Mouse (Mus musculus): ENCODE results near the gene Mgll. TPM values are rescaled to one million over a fixed set of nuclear protein-coding genes. Genes with fewer than 3 reads are reported as not detected.

Mgll gene
- polyA plus RNA-seq, 1 experiment from 2014 or later, result 36.2 TPM

DNA sequence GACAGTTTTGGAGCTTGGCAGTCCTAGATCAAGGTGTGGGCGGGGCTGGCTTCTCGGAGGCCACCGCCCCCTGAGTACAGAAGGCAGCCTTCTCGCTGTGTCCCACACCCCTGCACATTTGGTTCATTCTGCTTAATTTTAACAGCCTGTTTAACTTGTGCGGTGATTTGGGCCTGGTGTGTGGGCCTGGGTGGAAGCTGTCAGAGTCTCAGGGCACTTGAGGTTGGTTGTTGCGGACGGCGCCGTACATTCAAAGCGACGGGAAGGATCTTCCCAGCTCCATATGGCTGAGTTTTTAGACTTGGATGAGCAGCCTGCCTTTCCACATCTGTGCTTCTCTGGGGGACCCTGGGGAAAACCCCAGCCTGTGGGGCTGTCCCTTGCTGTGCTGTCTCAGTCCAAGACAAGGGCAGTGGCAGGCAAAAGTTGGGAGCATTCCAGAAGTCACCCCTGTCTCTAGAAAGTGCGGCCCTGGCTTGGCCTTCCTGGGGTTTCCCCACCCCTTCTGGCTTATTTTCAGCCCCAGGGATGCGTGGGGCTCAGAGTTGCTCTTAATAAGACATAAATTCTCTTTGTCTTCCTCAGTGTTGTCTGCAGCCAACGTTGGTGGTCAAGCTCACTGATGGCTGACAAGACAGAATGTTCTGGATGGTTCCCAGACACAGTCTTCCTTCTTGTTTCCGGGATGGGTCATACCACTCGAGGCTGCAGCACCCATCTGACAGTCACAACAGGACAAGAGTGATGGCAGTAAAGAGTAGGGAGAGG is 12.7 kb downstream of the Mgll start:
- Histone ChIP-seq H3K9me3 (no peaks in the 10 kb centered on the region), H3K4me1 (peaks cover 7% of the 10 kb centered on the region; the same call in 1 of the 2 replicates), H3K4me3 (no peak overlapping the region), H3K4me2 (no peak overlapping the region), H3K27me3 (replicated peaks) (no peaks in the 10 kb centered on the region), H3K27ac (no peak overlapping the region), H3K9ac (no peak overlapping the region), H3K36me3 (replicated peaks) (no peaks in the 10 kb centered on the region)
- no peak for ATAC-seq (replicated peaks)
- WGBS, result 79% methylated on average over 16 of the region's 16 CpGs

DNA sequence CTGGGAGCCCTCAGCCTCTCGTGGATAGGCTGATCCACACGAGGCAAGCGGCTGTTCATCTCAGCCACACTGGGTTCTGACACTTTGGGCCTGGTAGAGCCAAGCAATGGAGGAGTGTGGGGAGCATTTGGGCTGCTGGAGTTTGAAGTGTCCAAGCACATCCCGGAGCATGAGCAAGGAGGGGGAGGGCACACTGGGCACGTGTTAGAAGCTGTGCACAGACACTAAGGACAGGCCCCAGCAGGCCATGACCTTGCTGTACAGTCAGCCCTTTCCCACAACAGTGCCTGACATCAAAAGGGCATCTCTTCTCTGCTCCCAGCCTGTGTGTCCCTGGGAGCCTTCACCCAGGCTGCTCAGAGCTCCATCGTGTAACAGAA is 13.3 kb downstream of the Mgll start:
- Histone ChIP-seq H3K36me3 (replicated peaks) (no peaks in the 10 kb centered on the region), H3K27ac (no peak overlapping the region), H3K4me3 (no peak overlapping the region), H3K9ac (no peak overlapping the region), H3K9me3 (no peaks in the 10 kb centered on the region), H3K4me2 (no peak overlapping the region), H3K4me1 (peaks cover 7% of the 10 kb centered on the region; the same call in 1 of the 2 replicates), H3K27me3 (replicated peaks) (no peaks in the 10 kb centered on the region)
- ATAC-seq (replicated peaks), result no peak
- WGBS, result 82% methylated on average over 6 of the region's 6 CpGs

DNA sequence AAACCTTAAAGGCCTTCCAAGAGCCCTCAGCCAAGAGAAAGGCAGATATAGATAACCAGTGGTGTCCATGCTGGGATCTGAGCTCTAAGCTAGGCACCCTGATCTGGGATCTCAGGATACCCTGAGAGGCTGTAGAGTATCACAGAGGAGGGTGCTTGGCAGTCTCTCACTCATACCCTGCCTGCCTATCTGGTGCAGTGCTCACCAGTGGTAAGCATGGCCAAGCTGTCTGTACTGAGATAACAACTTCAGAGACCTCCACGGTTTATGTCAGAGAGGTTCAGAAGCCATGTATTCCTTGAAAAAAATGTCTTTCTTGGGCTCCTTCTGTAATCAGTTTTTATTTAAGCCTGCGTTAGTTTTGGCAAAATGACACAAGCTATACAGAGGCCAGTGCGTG is 16.8 kb downstream of the Mgll start:
- Histone ChIP-seq H3K9me3 (no peaks in the 10 kb centered on the region), H3K4me3 (no peak overlapping the region), H3K4me1 (peaks cover 9% of the 10 kb centered on the region; the same call in 1 of the 2 replicates), H3K9ac (no peak overlapping the region), H3K27ac (no peak overlapping the region), H3K4me2 (no peak overlapping the region), H3K27me3 (replicated peaks) (no peaks in the 10 kb centered on the region), H3K36me3 (replicated peaks) (no peaks in the 10 kb centered on the region)
- no peak for ATAC-seq (replicated peaks)
- 93% methylated on average over 3 of the region's 3 CpGs for WGBS

DNA sequence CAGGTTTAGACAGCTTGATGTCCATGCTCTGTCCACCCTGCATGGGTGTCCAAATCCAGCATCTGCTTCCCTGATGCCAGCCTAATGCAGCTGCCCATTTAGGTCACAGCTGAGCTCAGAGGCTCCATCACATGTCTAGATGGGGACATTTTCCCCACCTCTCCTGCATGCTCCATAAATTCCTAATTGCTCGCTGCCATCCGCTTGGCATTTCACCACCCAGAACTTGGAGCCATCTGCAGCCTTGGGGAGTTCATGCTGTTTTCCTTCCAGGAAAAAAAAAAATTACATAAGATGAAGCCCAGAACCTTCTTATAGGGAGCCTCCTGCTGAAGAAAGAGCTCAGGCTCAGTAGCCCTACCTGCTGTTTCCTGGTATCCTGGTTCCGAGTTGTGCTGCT is 17.6 kb downstream of the Mgll start:
- H3K4me3 ChIP-seq, result no peak overlapping the region
- H3K9ac ChIP-seq, result no peak overlapping the region
- no peak overlapping the region for H3K4me2 ChIP-seq
- WGBS, result 86% methylated on average over 3 of the region's 3 CpGs
- H3K27me3 ChIP-seq (replicated peaks), result no peaks in the 10 kb centered on the region
- no peaks in the 10 kb centered on the region for H3K36me3 ChIP-seq (replicated peaks)
- no peak for ATAC-seq (replicated peaks)
- no peaks in the 10 kb centered on the region for H3K9me3 ChIP-seq
- no peak overlapping the region for H3K27ac ChIP-seq
- H3K4me1 ChIP-seq, result peaks cover 9% of the 10 kb centered on the region; the same call in 1 of the 2 replicates

DNA sequence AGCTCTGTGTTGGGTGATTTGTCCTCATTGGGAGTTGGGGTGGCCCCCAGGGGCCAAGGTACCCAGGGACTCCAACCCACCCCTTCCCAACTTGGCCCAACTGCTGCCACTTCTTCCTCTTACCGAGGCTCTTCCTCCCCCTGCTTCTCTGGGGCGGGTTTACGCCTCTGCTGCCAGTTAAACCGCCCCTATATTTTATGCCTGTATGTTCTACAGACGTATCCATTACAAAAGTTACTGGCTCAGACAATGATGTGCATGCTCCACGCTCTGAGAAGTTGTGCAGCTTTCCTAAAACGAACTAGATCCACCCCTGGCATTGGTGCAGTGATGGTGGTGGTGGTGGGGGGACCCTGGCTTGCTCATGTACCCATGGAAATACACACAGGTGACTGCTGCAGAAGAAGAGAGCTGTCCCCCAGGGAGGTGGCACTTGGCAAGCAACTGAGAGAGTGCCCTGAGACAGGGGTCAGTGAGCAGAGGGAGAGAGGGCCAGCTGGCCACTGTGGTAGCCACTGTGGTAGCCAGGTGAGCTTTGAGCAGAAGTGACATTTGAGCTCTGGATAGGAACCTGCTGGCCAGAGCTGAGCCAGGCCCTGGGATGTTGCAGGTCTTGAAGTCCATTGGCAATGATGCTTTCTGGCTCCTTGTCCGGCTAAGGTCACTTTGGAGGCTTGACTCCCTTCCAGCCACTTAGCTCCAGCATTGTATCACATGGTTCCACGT is 18.2 kb downstream of the Mgll start:
- H3K9ac ChIP-seq, result no peak overlapping the region
- WGBS, result 76% methylated on average over 9 of the region's 9 CpGs
- H3K9me3 ChIP-seq, result no peaks in the 10 kb centered on the region
- H3K27ac ChIP-seq, result no peak overlapping the region
- no peaks in the 10 kb centered on the region for H3K36me3 ChIP-seq (replicated peaks)
- H3K4me1 ChIP-seq, result peaks cover 9% of the 10 kb centered on the region; the same call in 1 of the 2 replicates
- no peak overlapping the region for H3K4me2 ChIP-seq
- no peak overlapping the region for H3K4me3 ChIP-seq
- no peak for ATAC-seq (replicated peaks)
- no peaks in the 10 kb centered on the region for H3K27me3 ChIP-seq (replicated peaks)

DNA sequence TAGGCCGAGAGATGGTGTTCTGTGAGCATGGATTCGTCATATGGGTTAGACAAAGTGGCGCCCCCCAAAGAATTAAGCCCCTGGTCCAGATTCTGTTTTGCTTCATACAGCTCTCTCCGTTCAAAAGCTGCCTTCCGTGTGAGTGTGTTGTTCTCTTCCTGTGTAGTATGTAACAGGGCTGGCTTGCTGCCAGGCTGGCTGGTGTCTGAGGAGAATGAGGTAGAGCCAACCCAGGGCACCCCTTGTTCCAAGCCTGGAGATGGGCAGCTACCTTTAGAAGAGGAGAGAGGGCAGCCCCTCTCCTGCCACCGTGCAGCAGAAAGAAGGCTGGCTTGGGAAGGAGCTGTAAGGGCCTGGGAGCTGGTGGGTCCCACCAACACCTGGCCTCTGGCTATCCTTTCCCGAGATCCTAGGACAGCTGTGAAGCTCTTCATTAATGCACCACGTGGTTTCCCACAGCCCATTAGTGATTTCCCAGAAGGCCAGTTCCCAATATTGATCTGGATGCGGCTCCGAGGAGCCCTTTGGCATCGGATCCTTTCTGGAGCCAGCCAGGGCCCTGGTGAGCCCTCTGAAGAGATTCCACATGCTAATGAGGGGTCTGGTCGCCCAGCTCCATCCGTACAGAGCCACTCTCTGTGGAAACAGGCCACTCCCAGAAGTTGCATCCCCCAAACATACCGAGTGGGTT is 19.5 kb downstream of the Mgll start:
- ATAC-seq (replicated peaks), result peak; percentile 45; the same call in 1 of the 2 replicates
- 50% methylated on average over 14 of the region's 14 CpGs for WGBS
- Histone ChIP-seq H3K4me2 (no peak overlapping the region), H3K4me3 (no peak overlapping the region), H3K27me3 (replicated peaks) (no peaks in the 10 kb centered on the region), H3K27ac (peak overlapping the region; percentile 46), H3K36me3 (replicated peaks) (no peaks in the 10 kb centered on the region), H3K9ac (no peak overlapping the region), H3K9me3 (no peaks in the 10 kb centered on the region), H3K4me1 (peaks cover 9% of the 10 kb centered on the region; the same call in 1 of the 2 replicates)

DNA sequence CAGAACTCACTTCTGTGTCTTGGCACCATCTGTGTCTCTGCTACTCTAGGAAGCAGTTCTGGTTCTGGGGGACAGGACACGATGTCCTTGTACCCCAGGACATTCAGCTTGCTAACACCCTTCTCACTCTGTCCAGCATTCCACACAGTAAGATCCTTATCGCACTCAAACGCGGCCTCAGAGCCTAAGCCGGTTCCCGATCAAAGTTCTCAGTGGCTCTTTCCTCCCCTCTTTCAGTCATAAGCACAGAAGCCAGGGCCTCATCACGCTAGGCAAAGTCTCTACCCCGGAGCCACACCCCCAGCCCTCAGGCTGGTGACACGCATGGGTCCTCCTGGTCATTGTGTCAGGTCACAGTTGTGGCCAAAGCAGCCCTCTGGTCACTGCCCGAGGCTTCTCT is 20.8 kb downstream of the Mgll start:
- Histone ChIP-seq H3K27me3 (replicated peaks) (no peaks in the 10 kb centered on the region), H3K4me1 (peaks cover 9% of the 10 kb centered on the region; the same call in 1 of the 2 replicates), H3K4me2 (no peak overlapping the region), H3K27ac (no peak overlapping the region), H3K9ac (no peak overlapping the region), H3K9me3 (no peaks in the 10 kb centered on the region), H3K4me3 (no peak overlapping the region), H3K36me3 (replicated peaks) (no peaks in the 10 kb centered on the region)
- no peak for ATAC-seq (replicated peaks)
- 91% methylated on average over 10 of the region's 10 CpGs for WGBS

DNA sequence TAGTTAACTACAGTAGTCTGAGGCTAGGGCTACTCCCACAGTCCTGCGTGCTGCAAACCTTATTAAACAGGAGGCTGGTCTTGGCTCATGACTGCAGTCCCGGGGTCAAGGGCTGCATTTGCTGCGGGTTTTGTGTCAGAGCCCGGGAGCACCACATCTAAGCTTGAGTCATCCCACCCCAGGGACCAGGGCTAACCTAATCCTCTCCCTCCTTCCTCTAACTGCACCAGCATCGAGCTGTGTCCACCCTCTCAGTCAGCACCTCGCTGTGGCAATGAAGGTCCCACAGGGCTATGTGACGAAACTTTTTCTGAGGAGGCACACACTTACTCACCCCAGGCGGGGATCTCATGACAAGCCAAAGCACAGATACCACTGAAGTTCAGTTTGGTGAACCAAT is 22.1 kb downstream of the Mgll start:
- Histone ChIP-seq H3K4me2 (no peak overlapping the region), H3K9me3 (no peaks in the 10 kb centered on the region), H3K27ac (no peak overlapping the region), H3K4me1 (peaks cover 9% of the 10 kb centered on the region; the same call in 1 of the 2 replicates), H3K27me3 (replicated peaks) (no peaks in the 10 kb centered on the region), H3K9ac (no peak overlapping the region), H3K4me3 (no peak overlapping the region), H3K36me3 (replicated peaks) (no peaks in the 10 kb centered on the region)
- 82% methylated on average over 8 of the region's 8 CpGs for WGBS
- ATAC-seq (replicated peaks), result no peak

DNA sequence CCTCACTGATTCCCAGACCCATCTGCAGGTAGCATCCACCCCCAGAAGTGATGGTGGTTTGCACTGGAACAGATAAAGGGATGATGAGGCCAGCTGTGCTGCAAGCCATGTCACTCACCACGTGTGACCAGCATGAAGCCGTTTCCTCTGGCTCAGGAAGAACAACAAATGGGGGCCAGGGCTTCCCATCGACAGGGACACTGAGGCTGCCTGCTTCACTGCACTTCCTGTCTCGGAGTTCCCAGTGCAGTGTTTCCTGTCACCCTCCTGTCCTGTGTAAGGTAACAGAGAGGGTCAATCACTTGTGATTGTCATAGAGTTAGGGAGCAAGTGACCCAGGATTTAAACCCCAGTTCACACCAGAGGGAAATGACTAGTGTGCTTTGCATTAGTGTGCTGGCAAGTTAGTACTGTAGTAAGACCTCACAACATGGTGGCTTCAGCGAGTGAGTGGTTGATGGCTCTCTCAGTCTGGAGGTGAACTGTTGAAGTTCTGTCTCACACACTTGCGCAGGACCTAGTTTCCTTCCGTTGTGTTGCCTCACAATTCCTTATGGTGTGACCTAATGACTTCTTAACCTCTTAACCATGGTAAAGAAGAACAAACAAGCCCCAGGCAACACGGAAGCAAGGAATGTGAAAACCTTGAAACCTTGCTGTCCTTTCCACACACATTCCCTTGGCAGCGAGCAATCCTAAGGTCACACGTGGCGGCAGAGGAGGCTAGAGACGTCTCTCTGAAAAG is 23.3 kb downstream of the Mgll start:
- H3K4me1 ChIP-seq, result peaks cover 10% of the 10 kb centered on the region
- H3K36me3 ChIP-seq (replicated peaks), result no peaks in the 10 kb centered on the region
- H3K9me3 ChIP-seq, result no peaks in the 10 kb centered on the region
- H3K27ac ChIP-seq, result no peak overlapping the region
- H3K4me3 ChIP-seq, result no peak overlapping the region
- H3K9ac ChIP-seq, result no peak overlapping the region
- no peak overlapping the region for H3K4me2 ChIP-seq
- no peaks in the 10 kb centered on the region for H3K27me3 ChIP-seq (replicated peaks)
- WGBS, result 81% methylated on average over 12 of the region's 12 CpGs
- ATAC-seq (replicated peaks), result no peak

DNA sequence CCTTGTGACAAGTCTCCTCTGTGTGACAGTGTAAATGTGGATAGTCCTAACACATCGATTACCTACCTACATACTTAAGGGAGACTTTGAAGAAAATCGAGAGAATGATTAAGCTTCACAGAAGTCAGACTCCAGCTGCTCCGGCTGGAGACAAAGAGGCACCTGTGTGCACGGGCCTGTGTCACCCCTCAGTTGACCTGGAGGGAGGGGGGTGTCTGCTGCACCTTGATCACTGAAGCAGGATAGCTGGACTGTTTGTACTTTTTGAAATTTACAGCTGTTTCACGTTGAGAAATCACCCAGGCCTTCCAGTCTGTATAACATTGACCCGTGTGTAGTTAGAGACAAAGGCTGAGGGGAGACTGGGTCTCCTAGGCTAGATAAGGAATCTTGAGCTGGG is 26.7 kb downstream of the Mgll start:
- no peak for ATAC-seq (replicated peaks)
- Histone ChIP-seq H3K9me3 (no peaks in the 10 kb centered on the region), H3K9ac (no peak overlapping the region), H3K4me1 (peaks cover 13% of the 10 kb centered on the region), H3K4me2 (no peak overlapping the region), H3K36me3 (replicated peaks) (no peaks in the 10 kb centered on the region), H3K27ac (no peak overlapping the region), H3K27me3 (replicated peaks) (no peaks in the 10 kb centered on the region), H3K4me3 (no peak overlapping the region)
- WGBS, result 74% methylated on average over 6 of the region's 6 CpGs

DNA sequence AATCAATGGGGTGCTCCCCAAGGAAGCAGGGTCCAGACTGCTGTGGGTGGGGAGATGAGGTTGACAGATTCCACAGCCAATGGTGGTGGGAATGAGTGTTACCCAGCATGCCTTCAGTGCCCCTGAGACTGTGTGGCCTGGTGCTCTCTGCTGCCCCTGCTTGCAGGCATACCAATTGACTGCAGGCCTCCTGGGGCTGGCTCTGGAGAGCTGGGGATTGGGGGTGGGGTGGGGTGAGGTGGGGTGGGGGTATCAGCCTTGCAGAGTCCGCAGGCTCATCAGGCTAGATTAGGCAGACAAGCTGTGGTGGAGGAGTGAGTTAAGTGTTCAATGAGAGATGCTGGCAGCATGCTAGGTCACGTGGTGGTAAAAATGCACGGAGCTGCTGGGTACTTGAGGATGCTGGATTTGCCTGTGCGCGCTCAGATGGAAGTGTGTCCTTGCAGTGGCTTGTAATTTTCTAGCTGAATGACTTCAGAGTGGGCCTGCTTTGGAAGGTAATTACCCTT is 28.6 kb downstream of the Mgll start:
- Histone ChIP-seq H3K4me1 (peaks cover 13% of the 10 kb centered on the region), H3K4me2 (no peak overlapping the region), H3K27me3 (replicated peaks) (no peaks in the 10 kb centered on the region), H3K36me3 (replicated peaks) (no peaks in the 10 kb centered on the region), H3K4me3 (no peak overlapping the region), H3K9ac (no peak overlapping the region), H3K9me3 (no peaks in the 10 kb centered on the region), H3K27ac (peak overlapping the region; percentile 60)
- peak; percentile 90 for ATAC-seq (replicated peaks)
- 36% methylated on average over 5 of the region's 5 CpGs for WGBS

DNA sequence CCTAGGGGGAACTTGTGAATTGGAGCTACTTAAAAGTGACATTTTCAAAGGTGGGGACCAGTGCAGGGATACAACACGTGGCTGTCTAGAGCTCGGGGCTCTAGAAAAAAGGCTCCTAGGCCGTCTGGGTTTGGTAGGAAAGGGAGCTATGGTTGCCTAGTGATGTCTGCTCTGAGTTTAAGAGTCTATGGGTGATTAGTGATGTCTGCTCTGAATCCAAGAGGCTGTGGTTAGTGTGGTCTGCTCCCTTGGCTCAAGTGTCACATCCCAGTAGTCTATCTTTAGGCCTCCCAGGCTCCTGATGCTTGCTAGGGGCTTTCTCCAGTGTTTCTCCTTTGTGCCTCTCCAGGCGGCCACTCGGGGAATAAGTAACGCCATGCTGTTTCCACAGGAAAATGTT is 29.4 kb downstream of the Mgll start:
- Histone ChIP-seq H3K27me3 (replicated peaks) (no peaks in the 10 kb centered on the region), H3K36me3 (replicated peaks) (no peaks in the 10 kb centered on the region), H3K4me2 (no peak overlapping the region), H3K9ac (no peak overlapping the region), H3K27ac (peak overlapping the region; percentile 60; the same call in 1 of the 2 replicates), H3K4me3 (no peak overlapping the region), H3K9me3 (no peaks in the 10 kb centered on the region), H3K4me1 (peaks cover 13% of the 10 kb centered on the region)
- ATAC-seq (replicated peaks), result no peak
- 65% methylated on average over 6 of the region's 6 CpGs for WGBS
